Mouse (Mus musculus): ENCODE measurements at regions not wholly inside any gene's neighbourhood (a gene's known extent, or its start where the extent isn't known, plus 50 kb on each side); places are given as distances from the start of the nearest gene placed in this dataset.

GRCm38 (mm10) chr12:71386251-71386650 is 76.6 kb downstream of the Dact1 start:
- TF ChIP-seq POLR2A (IDR thresholded peaks at IDR 0.05; ENCODE audit: control insufficient read depth, extremely low read depth, insufficient read depth, low read length, poor library complexity) (no peak), CTCF (IDR thresholded peaks at IDR 0.05; ENCODE audit: borderline replicate concordance, control insufficient read depth, extremely low read depth, insufficient read depth, low read length, poor library complexity) (no peak)
- H3K27ac ChIP-seq (ENCODE audit: control insufficient read depth, insufficient read depth, low read length) = no peak overlapping the region
- DNase-seq = no peak
- no peaks in the 10 kb centered on the region for H3K36me3 ChIP-seq (ENCODE audit: control insufficient read depth, insufficient read depth, low read length)
- WGBS = 66% methylated on average over 3 of the region's 3 CpGs
- H3K27me3 ChIP-seq (ENCODE audit: control insufficient read depth, insufficient read depth, low read length) = no peaks in the 10 kb centered on the region
- H3K4me1 ChIP-seq (replicated peaks; ENCODE audit: control insufficient read depth, insufficient read depth, low read length) = no peaks in the 10 kb centered on the region
- H3K4me3 ChIP-seq (ENCODE audit: control insufficient read depth, insufficient read depth, low read length) = no peak overlapping the region

GRCm38 (mm10) chr12:71391481-71391880 is 81.8 kb downstream of the Dact1 start:
- WGBS = 93% methylated on average over 6 of the region's 6 CpGs
- Histone ChIP-seq H3K27me3 (ENCODE audit: control insufficient read depth, insufficient read depth, low read length) (no peaks in the 10 kb centered on the region), H3K4me3 (ENCODE audit: control insufficient read depth, insufficient read depth, low read length) (no peak overlapping the region), H3K4me1 (replicated peaks; ENCODE audit: control insufficient read depth, insufficient read depth, low read length) (no peaks in the 10 kb centered on the region), H3K27ac (ENCODE audit: control insufficient read depth, insufficient read depth, low read length) (no peak overlapping the region), H3K36me3 (ENCODE audit: control insufficient read depth, insufficient read depth, low read length) (no peaks in the 10 kb centered on the region)
- no peak for DNase-seq
- TF ChIP-seq CTCF (IDR thresholded peaks at IDR 0.05; ENCODE audit: borderline replicate concordance, control insufficient read depth, extremely low read depth, insufficient read depth, low read length, poor library complexity) = no peak
- TF ChIP-seq POLR2A (IDR thresholded peaks at IDR 0.05; ENCODE audit: control insufficient read depth, extremely low read depth, insufficient read depth, low read length, poor library complexity) = no peak

GRCm38 (mm10) chr12:71393752-71394151 is 84.1 kb downstream of the Dact1 start:
- 93% methylated on average over 1 of the region's 1 CpGs for WGBS
- TF ChIP-seq CTCF (IDR thresholded peaks at IDR 0.05; ENCODE audit: borderline replicate concordance, control insufficient read depth, extremely low read depth, insufficient read depth, low read length, poor library complexity) = no peak
- no peak for TF ChIP-seq POLR2A (IDR thresholded peaks at IDR 0.05; ENCODE audit: control insufficient read depth, extremely low read depth, insufficient read depth, low read length, poor library complexity)
- no peak for DNase-seq
- Histone ChIP-seq H3K4me3 (ENCODE audit: control insufficient read depth, insufficient read depth, low read length) (no peak overlapping the region), H3K4me1 (replicated peaks; ENCODE audit: control insufficient read depth, insufficient read depth, low read length) (no peaks in the 10 kb centered on the region), H3K27ac (ENCODE audit: control insufficient read depth, insufficient read depth, low read length) (no peak overlapping the region), H3K27me3 (ENCODE audit: control insufficient read depth, insufficient read depth, low read length) (no peaks in the 10 kb centered on the region), H3K36me3 (ENCODE audit: control insufficient read depth, insufficient read depth, low read length) (no peaks in the 10 kb centered on the region)

- Histone ChIP-seq H3K36me3 (ENCODE audit: control insufficient read depth, insufficient read depth, low read length) (no peaks in the 10 kb centered on the region), H3K4me1 (replicated peaks; ENCODE audit: control insufficient read depth, insufficient read depth, low read length) (no peaks in the 10 kb centered on the region), H3K4me3 (ENCODE audit: control insufficient read depth, insufficient read depth, low read length) (no peak overlapping the region), H3K27ac (ENCODE audit: control insufficient read depth, insufficient read depth, low read length) (no peak overlapping the region), H3K27me3 (ENCODE audit: control insufficient read depth, insufficient read depth, low read length) (no peaks in the 10 kb centered on the region)
- no peak for TF ChIP-seq POLR2A (IDR thresholded peaks at IDR 0.05; ENCODE audit: control insufficient read depth, extremely low read depth, insufficient read depth, low read length, poor library complexity)
- TF ChIP-seq CTCF (IDR thresholded peaks at IDR 0.05; ENCODE audit: borderline replicate concordance, control insufficient read depth, extremely low read depth, insufficient read depth, low read length, poor library complexity) = no peak
- 95% methylated on average over 7 of the region's 7 CpGs for WGBS
- no peak for DNase-seq
These were observed 87.8 kb downstream of the Dact1 start for GRCm38 (mm10) chr12:71397456-71397855.

- no peaks in the 10 kb centered on the region for H3K36me3 ChIP-seq (ENCODE audit: control insufficient read depth, insufficient read depth, low read length)
These were observed 89.0 kb downstream of the Dact1 start for GRCm38 (mm10) chr12:71398701-71399100.

GRCm38 (mm10) chr12:71400201-71400600 is 90.5 kb downstream of the Dact1 start:
- WGBS = 92% methylated on average over 6 of the region's 6 CpGs
- no peaks in the 10 kb centered on the region for H3K36me3 ChIP-seq (ENCODE audit: control insufficient read depth, insufficient read depth, low read length)

More at GRCm38 (mm10) chr12:71398701-71399100, 89.0 kb downstream of the Dact1 start:
- H3K27ac ChIP-seq (ENCODE audit: control insufficient read depth, insufficient read depth, low read length) = no peak overlapping the region
- H3K27me3 ChIP-seq (ENCODE audit: control insufficient read depth, insufficient read depth, low read length) = no peaks in the 10 kb centered on the region
- 96% methylated on average over 3 of the region's 3 CpGs for WGBS
- no peak overlapping the region for H3K4me3 ChIP-seq (ENCODE audit: control insufficient read depth, insufficient read depth, low read length)
- no peak for DNase-seq
- TF ChIP-seq CTCF (IDR thresholded peaks at IDR 0.05; ENCODE audit: borderline replicate concordance, control insufficient read depth, extremely low read depth, insufficient read depth, low read length, poor library complexity) (no peak), POLR2A (IDR thresholded peaks at IDR 0.05; ENCODE audit: control insufficient read depth, extremely low read depth, insufficient read depth, low read length, poor library complexity) (no peak)
- no peaks in the 10 kb centered on the region for H3K4me1 ChIP-seq (replicated peaks; ENCODE audit: control insufficient read depth, insufficient read depth, low read length)

More at GRCm38 (mm10) chr12:71400201-71400600, 90.5 kb downstream of the Dact1 start:
- Histone ChIP-seq H3K4me1 (replicated peaks; ENCODE audit: control insufficient read depth, insufficient read depth, low read length) (no peaks in the 10 kb centered on the region), H3K27ac (ENCODE audit: control insufficient read depth, insufficient read depth, low read length) (no peak overlapping the region), H3K27me3 (ENCODE audit: control insufficient read depth, insufficient read depth, low read length) (no peaks in the 10 kb centered on the region), H3K4me3 (ENCODE audit: control insufficient read depth, insufficient read depth, low read length) (no peak overlapping the region)
- no peak for DNase-seq
- TF ChIP-seq POLR2A (IDR thresholded peaks at IDR 0.05; ENCODE audit: control insufficient read depth, extremely low read depth, insufficient read depth, low read length, poor library complexity) (no peak), CTCF (IDR thresholded peaks at IDR 0.05; ENCODE audit: borderline replicate concordance, control insufficient read depth, extremely low read depth, insufficient read depth, low read length, poor library complexity) (no peak)
